Mouse (Mus musculus) erythroblast, embryonic 14.5 days (primary cell): ENCODE measurements around the gene Rad9b.

Experiments
- GATA1 ChIP-seq: IDR thresholded peaks from 2 replicates; pipeline ENCODE4 v1.6.1; 2012; ENCODE audit warnings: low read length, inconsistent platforms, mixed read lengths
- TAL1 ChIP-seq: IDR thresholded peaks from 3 replicates; pipeline ENCODE4 v1.6.1; 2012; ENCODE audit warnings: low read length, inconsistent platforms, mixed read lengths

DNA sequence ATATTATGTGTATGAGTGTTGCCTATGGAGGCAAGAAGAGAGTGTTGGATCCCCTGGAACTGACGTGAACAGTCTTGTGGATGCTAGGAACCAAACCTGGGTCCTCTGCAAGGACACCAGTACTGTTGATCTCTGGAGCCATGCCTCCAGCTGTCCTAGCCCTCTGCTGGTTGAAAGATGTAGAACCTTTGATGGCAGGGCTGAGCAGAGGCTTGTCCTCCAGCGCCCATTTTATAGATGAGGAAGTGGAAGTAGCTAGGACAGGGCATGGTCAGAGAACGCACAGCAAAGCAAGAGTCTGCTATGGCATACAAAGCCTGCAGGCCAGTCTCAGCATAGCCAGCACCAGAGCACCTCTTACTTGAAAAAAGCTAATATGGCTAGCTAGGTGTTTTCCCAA, 35.9 kb downstream of the Rad9b start:
- TF ChIP-seq TAL1 = no peak
- TF ChIP-seq GATA1 = no peak
